Mouse (Mus musculus) thymus, adult 2 months (tissue): ENCODE data around the gene Krt23. TPM values are rescaled to one million over a fixed set of nuclear protein-coding genes. Genes with fewer than 3 reads are reported as not detected.

ENCODE experiments used
- DNase-seq: peaks from one replicate; pipeline ENCODE4 v3.0.0; 2021
- H3K27ac ChIP-seq: fragments of 200-500 bp; 2 replicates; pipeline ENCODE4 v1.5.1; 2012; ENCODE audit warnings: low read length, control low read depth; ENCODE audit not compliant: control insufficient read depth, insufficient read depth
- H3K27me3 ChIP-seq: fragments of 200-500 bp; 2 replicates; pipeline ENCODE4 v1.6.1; 2012; ENCODE audit warnings: mild to moderate bottlenecking, low read length, moderate library complexity, mixed read lengths; ENCODE audit not compliant: control insufficient read depth, insufficient read depth
- H3K36me3 ChIP-seq: fragments of 200-500 bp; 2 replicates; pipeline ENCODE4 v1.6.1; 2012; ENCODE audit warnings: mild to moderate bottlenecking, low read length, moderate library complexity; ENCODE audit not compliant: control insufficient read depth, insufficient read depth
- H3K4me1 ChIP-seq: fragments of 200-500 bp; replicated peaks from 2 replicates; pipeline ENCODE4 v1.6.1; 2012; ENCODE audit warnings: low read length; ENCODE audit not compliant: control insufficient read depth, insufficient read depth
- H3K4me3 ChIP-seq: fragments of 200-500 bp; 2 replicates; pipeline ENCODE4 v1.5.1; 2012; ENCODE audit warnings: mild to moderate bottlenecking, low read length, control low read depth, moderate library complexity; ENCODE audit not compliant: control insufficient read depth, insufficient read depth
- CTCF ChIP-seq: fragments of 200-500 bp; IDR thresholded peaks from 2 replicates; pipeline ENCODE4 v1.5.1; 2012; ENCODE audit warnings: mild to moderate bottlenecking, control low read depth, low read length, moderate library complexity, borderline replicate concordance; ENCODE audit not compliant: control insufficient read depth, poor library complexity, insufficient read depth; ENCODE audit errors: extremely low read depth
- POLR2A ChIP-seq: fragments of 200-500 bp; IDR thresholded peaks from 2 replicates; pipeline ENCODE4 v1.6.1; 2012; ENCODE audit warnings: mild to moderate bottlenecking, low read length, control low read depth, moderate library complexity; ENCODE audit not compliant: control insufficient read depth, poor library complexity, insufficient read depth; ENCODE audit errors: extremely low read depth
- WGBS: fragments of 180-500 bp; shearing (Covaris S2); methylation state at CpG from one replicate; pipeline ENCODE4 v1.1.7; 2018; 5-methylcytosine and 5-hydroxymethylcytosine counted together
- polyA plus RNA-seq: library from polyadenylated mRNA; depleted of rRNA; stranded (reverse); fragments of >200 nt; gene quantifications from 2 replicates; pipeline ENCODE4 v1.2.3, GENCODE M21; 2012

The Krt23 gene
- polyA plus RNA-seq, 1 experiment, result 1.7 TPM

GRCm38 (mm10) chr11:99461736-99462135 lies 31.2 kb downstream of the Krt23 start:
- no peak for DNase-seq
- Histone ChIP-seq H3K27ac (no peak overlapping the region), H3K27me3 (no peaks in the 10 kb centered on the region), H3K4me3 (no peak overlapping the region), H3K36me3 (no peaks in the 10 kb centered on the region), H3K4me1 (no peaks in the 10 kb centered on the region)
- no peak for TF ChIP-seq CTCF
- TF ChIP-seq POLR2A, result no peak
- WGBS, result 77% methylated on average over 7 of the region's 7 CpGs

GRCm38 (mm10) chr11:99458887-99459286 lies 34.0 kb downstream of the Krt23 start:
- Histone ChIP-seq H3K4me1 (no peaks in the 10 kb centered on the region), H3K27ac (no peak overlapping the region), H3K4me3 (no peak overlapping the region), H3K36me3 (no peaks in the 10 kb centered on the region), H3K27me3 (no peaks in the 10 kb centered on the region)
- no peak for TF ChIP-seq CTCF
- no peak for TF ChIP-seq POLR2A
- no peak for DNase-seq
- 58% methylated on average over 7 of the region's 7 CpGs for WGBS

- WGBS, result 83% methylated on average over 10 of the region's 10 CpGs
- no peak for DNase-seq
- no peaks in the 10 kb centered on the region for H3K27me3 ChIP-seq
- no peak overlapping the region for H3K4me3 ChIP-seq
- no peaks in the 10 kb centered on the region for H3K4me1 ChIP-seq
- no peak for TF ChIP-seq POLR2A
- no peak for TF ChIP-seq CTCF
- H3K36me3 ChIP-seq, result no peaks in the 10 kb centered on the region
- no peak overlapping the region for H3K27ac ChIP-seq
Measured at GRCm38 (mm10) chr11:99454759-99455158, 38.2 kb downstream of the Krt23 start.

- Histone ChIP-seq H3K27me3 (no peaks in the 10 kb centered on the region), H3K4me3 (no peak overlapping the region), H3K4me1 (no peaks in the 10 kb centered on the region), H3K27ac (no peak overlapping the region), H3K36me3 (no peaks in the 10 kb centered on the region)
- TF ChIP-seq POLR2A, result no peak
- no peak for TF ChIP-seq CTCF
- WGBS, result 92% methylated on average over 4 of the region's 4 CpGs
- DNase-seq, result no peak
Measured at GRCm38 (mm10) chr11:99454044-99454443, 38.9 kb downstream of the Krt23 start.

GRCm38 (mm10) chr11:99448769-99449168 lies 44.2 kb downstream of the Krt23 start:
- WGBS, result 66% methylated on average over 2 of the region's 2 CpGs
- Histone ChIP-seq H3K27me3 (no peaks in the 10 kb centered on the region), H3K4me3 (no peak overlapping the region), H3K4me1 (no peaks in the 10 kb centered on the region), H3K36me3 (no peaks in the 10 kb centered on the region), H3K27ac (no peak overlapping the region)
- DNase-seq, result no peak
- TF ChIP-seq POLR2A, result no peak
- no peak for TF ChIP-seq CTCF

- no peaks in the 10 kb centered on the region for H3K36me3 ChIP-seq
- DNase-seq, result no peak
- H3K4me3 ChIP-seq, result no peak overlapping the region
- H3K27me3 ChIP-seq, result no peaks in the 10 kb centered on the region
- no peak overlapping the region for H3K27ac ChIP-seq
- WGBS, result 68% methylated on average over 8 of the region's 8 CpGs
- H3K4me1 ChIP-seq, result no peaks in the 10 kb centered on the region
- TF ChIP-seq POLR2A (no peak), CTCF (no peak)
Measured at GRCm38 (mm10) chr11:99441220-99441619, 51.7 kb downstream of the Krt23 start.

GRCm38 (mm10) chr11:99439465-99439864 lies 53.5 kb downstream of the Krt23 start:
- 78% methylated on average over 10 of the region's 10 CpGs for WGBS
- H3K27ac ChIP-seq, result no peak overlapping the region
- no peaks in the 10 kb centered on the region for H3K27me3 ChIP-seq
- H3K36me3 ChIP-seq, result no peaks in the 10 kb centered on the region
- H3K4me1 ChIP-seq, result no peaks in the 10 kb centered on the region
- TF ChIP-seq POLR2A (no peak), CTCF (no peak)
- no peak for DNase-seq
- no peak overlapping the region for H3K4me3 ChIP-seq
